Mouse (Mus musculus): ENCODE results near the gene Ufl1.
"Not testable (repeated sequence)": the region's sequence is repeated elsewhere in the genome, so short reads cannot be mapped to it uniquely, and the experiment has no call there.

The Ufl1 gene

DNA sequence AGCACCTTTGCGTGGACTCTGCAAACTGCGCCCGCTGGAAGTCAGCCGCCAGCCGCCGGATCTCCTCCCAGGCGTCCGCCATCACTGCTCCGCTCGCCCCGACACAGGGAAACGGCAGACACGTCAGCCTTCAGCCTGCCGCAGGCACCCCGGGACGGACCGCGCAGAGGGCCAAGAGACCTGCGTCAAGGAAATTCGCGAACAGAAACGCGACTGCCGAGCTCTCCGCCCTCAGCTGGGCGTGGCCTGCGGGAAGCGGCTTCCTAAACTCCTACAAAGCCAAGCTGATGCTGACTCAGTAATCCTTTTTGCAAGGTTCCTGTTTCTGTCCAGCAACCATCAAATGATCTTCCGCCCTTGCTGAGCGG lies at the start of gene Ufl1:
Ufl1 (minus strand) TSS at position 151 of the 368 bp plus-strand sequence.
- in situ Hi-C loops (cut with MboI; ENCODE audit: unreplicated experiment in 2 of 2): no loop called here

DNA sequence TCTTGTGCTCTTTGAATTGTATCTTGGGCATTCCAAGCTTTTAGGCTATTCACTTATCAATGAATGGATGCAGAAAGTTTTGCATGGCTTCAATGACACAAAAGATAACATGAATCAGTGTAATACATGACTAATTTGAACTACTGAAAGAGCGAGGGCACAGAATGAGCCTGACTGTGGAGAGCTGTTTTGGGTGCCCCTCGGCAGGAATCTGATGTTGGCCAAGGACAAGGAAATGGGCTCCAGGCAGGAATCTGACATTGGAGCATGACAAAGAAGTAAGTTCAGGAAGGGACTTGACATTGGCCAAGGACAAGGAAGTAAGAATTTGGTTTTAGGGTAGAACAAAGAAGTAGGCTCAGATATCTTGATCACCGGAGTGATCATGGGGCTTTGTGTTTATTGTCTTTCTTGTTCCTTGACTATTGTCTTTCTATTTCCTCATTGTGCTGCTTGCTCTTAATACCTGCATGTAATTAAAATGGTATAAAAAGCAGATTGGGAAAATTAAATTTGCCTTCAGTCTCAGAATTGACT lies 44.1 kb upstream of the Ufl1 start:
- in situ Hi-C loops (cut with MboI; ENCODE audit: unreplicated experiment in 2 of 2): no loop called here

DNA sequence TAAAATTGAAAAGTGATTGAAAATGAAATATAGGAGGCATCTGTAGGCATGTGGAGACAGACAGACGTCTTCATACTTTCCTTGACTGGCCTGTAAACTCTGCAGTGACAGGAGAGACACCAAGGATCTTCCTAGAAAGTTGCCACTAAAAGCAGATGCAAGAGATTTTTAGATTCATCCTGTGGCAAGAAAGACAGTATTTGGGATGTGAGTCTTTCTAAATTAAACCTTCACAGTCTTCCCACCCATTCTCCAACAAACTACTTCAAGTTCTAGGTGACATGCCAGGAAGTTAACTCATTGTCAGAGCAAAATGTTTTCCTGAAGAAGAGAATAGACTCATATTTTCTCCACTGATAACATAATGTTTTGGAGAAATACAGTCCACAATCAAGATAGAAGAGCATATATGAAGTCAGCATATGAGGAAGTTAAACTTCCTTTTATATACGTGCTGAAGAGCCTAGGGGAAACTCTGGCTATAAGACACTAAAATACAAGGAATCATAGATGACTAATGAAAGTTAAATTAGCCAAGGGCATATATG lies 41.1 kb upstream of the Ufl1 start:
- in situ Hi-C loops (cut with MboI; ENCODE audit: unreplicated experiment in 2 of 2): no loop called here

DNA sequence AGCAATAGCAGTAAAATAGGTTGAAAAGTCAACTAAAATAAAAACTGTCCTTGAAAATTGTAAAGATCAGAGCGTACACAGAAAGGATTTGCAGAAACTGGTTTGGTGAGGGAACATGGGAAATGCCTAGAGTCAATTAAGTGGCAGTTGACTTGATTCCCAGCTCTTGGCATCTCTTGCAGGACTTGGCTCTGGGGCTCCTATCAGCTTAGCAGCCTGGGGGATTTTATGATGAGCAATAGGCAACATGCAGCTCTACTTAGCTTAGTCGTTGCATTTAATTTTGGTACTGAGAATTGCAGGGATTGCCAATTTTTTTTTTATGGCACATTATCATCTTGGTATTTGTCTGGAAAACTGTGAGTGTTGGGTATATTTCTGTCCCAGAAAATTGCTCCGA lies 32.1 kb upstream of the Ufl1 start:
- in situ Hi-C loops (cut with MboI; ENCODE audit: unreplicated experiment in 2 of 2): no loop called here

DNA sequence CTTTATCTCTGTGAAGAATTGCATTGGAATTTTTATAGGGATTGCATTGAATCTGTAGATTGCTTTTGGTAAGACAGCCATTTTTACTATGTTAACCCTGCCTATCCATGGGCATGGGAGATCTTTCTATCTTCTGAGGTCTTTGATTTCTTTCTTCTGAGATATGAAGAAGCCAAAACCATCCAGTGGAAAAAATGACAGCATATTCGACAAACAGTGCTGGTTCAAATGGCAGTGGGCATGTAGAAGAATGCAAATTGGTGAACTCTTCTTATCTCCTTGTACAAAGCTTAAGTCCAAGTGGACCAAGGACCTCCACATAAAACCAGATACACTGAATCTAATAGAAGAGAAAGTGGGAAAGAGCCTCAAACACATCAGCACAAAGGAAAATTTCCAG lies 3.4 kb upstream of the Ufl1 start:
- in situ Hi-C loops (cut with MboI; ENCODE audit: unreplicated experiment in 2 of 2): not testable (repeated sequence)

DNA sequence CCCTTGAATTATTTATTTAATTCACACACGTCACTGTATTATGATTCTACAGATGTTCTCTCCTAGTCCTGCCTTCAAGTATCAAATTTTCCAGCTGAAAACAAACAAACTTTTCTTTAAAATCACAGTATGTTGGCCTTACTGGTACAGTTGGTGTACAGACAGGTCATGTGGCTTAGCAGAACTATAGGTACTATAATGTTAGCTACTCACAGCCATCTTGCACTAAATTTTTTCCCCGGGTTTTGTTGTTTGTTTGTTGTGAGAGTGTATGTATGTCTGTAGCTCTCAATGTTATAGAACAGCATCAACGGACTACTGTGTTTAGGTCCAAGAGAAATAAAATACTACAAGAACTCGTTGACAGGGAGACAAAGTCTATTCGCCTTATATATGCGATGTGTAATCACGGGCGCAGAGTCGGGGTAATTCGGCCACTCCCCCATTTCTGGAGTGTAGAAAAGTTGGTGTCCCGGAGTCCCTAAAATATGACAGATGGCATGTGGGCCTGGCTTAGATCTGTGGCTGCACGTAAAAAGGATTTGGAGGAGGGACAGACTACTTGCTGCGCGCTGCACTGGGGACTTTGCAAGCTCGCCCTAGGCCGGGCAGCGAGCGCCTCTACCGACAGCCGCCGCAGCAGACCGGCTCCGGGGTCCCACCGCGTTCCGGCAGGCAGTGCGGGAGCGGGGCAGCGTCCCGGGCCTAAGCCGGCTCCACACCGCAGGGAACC lies 517 bp downstream of the Ufl1 start:
- in situ Hi-C loops (cut with MboI; ENCODE audit: unreplicated experiment in 2 of 2): no loop called here

DNA sequence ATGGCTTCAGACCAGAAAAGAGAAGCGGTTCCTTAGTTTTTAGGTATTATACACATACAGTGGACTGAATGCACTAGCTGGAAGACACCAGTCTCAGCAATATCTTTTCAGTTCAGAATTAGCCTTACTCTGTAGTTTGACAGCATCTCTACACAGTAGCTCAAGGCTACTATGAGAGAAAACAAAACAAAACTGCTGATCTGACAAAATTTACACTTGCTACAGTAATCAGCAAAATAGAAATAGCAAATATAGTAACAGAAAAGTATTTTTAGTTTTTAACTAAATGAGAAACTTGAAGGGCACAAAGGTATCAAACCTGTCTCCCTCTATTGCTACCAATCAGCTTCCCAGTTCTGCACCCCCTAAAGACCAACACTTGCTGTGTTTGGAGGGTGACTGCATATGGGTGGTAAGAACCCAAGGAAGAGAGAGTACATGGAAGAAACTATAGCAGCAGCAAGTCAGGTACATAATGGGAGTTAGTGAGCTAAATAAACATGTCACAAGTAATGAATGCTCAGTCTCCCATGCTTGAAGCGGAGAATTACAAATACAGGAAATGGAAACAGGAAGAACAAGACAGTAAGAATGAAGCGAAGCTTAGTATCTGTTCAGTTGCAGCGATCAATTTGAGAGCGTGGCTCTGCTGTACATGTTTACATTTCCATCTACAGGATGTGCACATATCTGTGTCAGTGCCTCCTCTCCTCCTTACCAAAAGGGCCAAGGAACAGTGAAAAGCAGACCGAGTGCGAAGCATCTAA lies 8.6 kb downstream of the Ufl1 start:
- in situ Hi-C loops (cut with MboI; ENCODE audit: unreplicated experiment in 2 of 2): loop anchor here (25.0 kb wide), 3 partner anchors 361 to 1064 kb away; partner anchors contain the start of genes Manea (in 1 of the 2) and Ndufaf4 (in 1 of the 2)

DNA sequence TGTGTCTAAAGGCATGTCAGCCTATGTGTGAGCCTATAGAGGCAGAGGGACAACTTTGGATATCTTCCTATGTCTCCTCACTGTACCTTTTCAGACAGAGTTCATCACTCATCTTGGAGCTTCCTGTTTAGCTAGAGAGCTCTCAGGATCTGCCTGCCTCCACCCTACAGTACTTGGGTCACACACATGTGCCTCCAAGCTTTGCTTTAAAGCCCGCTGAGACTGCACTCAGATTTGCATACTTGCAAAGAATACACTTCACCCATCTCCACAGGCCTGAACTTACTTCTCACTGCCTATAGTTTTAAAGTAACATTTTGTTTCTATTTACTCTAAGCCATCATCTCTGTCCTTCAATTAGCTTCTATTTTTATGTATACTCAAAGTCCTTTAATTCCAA lies 9.7 kb downstream of the Ufl1 start:
- in situ Hi-C loops (cut with MboI; ENCODE audit: unreplicated experiment in 2 of 2): loop anchor here (25.0 kb wide), 3 partner anchors 360 to 1065 kb away; partner anchors contain the start of genes Manea (in 1 of the 2) and Ndufaf4 (in 1 of the 2)

DNA sequence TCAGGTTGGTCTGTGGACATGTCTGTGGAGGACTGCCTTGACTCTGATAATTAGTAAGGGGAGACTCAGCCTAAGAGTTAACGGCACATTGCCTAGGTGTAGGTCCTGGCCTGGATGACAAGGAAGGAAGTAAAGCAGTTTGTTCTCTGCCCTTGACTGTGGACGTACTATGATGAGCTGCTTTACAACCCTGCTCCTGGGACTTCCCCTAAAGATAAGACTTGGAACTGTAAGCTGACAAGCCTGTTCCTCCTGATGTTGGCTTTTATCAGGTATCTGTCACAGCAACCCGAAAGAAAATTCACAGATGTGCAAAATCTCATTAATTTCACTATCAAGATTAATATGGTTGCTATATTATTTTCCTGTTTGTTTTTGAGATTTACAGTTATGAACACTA lies 14.5 kb downstream of the Ufl1 start:
- in situ Hi-C loops (cut with MboI; ENCODE audit: unreplicated experiment in 2 of 2): loop anchor here (25.0 kb wide), 3 partner anchors 355 to 1070 kb away; partner anchors contain the start of genes Manea (in 1 of the 2) and Ndufaf4 (in 1 of the 2)

DNA sequence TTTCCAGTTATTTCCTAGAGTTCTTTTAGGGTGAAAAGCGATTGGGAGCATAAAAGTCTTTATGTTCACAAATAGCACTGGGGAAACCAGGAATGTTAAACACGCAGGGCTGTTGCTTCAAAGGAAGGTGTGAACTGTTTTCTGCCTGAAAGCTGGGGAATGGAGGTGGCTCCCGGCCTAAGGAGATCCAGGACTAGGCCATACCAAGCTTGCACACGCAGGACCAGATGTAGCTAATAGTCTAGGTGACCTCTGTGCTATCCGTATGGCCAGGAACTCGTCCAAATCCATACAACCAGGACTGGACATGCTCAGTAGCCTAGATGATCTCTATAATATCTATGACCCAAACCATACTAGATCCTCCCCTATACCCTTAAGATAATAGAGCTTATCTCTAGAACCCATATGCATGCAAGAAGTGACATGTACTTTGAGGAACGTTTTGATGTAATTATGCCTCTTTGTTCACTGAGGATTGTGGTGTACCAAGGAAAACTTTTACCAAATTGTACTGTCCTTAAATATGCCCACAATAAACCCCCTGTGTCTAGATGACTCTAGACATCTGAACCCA lies 23.7 kb downstream of the Ufl1 start:
- in situ Hi-C loops (cut with MboI; ENCODE audit: unreplicated experiment in 2 of 2): loop anchor here (25.0 kb wide), 3 partner anchors 346 to 1079 kb away; partner anchors contain the start of genes Manea (in 1 of the 2) and Ndufaf4 (in 1 of the 2)

DNA sequence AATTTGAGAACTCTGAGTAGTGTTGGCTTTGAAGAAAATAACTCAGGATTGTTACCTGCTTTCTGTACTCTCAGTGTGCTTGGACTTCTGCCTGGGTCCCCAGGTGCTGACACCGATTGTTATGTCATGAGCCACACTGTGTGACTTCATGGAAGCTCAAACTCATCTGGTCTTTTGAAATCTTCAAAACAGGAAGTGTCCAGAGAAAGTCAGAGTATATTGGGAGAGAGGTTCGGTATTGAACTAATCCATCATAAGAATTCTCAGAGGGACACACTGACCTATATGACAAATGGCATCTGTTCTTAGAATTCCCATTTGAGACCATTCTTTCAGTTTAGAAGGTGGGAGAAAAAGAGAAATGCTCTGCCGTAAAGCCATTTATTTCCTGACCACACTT lies 38.8 kb downstream of the Ufl1 start, which contains the start of gene Fhl5:
Fhl5 (minus strand) TSS at position 101 of the 400 bp plus-strand sequence.
- in situ Hi-C loops (cut with MboI; ENCODE audit: unreplicated experiment in 2 of 2): no loop called here

DNA sequence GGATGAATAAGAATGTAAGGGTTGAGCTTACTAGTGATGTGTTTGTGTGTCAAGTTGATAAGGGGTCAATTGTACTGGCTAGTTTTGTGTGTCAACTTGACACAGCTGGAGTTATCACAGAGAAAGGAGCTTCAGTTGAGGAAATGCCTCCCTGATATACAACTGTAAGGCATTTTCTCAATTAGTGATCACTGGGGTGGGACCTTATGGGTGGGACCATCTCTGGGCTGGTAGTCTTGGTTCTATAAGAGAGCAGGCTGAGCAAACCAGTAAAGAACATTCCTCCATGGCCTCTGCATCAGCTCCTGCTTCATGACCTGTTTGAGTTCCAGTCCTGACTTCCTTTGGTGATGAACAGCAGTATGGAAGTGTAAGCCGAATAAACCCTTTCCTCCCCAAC lies 46.0 kb downstream of the Ufl1 start:
- in situ Hi-C loops (cut with MboI; ENCODE audit: unreplicated experiment in 2 of 2): not testable (repeated sequence)

DNA sequence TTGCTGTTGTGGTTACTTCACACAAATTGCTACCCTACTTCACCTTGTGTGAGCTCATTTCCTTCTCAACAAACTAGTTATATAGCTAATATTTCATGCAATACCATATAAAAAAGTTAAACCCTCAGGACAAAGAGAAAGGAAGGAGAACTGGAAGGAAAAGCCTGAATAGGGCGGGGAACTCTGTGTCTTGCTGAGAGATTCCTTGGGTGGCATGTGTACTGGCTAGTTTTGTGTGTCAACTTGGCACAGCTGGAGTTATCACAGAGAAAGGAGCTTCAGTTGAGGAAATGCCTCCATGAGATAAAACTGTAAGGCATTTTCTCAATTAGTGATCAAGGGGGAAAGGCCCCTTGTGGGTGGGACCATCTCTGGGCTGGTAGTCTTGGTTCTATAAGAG lies 47.9 kb downstream of the Ufl1 start:
- in situ Hi-C loops (cut with MboI; ENCODE audit: unreplicated experiment in 2 of 2): not testable (repeated sequence)

DNA sequence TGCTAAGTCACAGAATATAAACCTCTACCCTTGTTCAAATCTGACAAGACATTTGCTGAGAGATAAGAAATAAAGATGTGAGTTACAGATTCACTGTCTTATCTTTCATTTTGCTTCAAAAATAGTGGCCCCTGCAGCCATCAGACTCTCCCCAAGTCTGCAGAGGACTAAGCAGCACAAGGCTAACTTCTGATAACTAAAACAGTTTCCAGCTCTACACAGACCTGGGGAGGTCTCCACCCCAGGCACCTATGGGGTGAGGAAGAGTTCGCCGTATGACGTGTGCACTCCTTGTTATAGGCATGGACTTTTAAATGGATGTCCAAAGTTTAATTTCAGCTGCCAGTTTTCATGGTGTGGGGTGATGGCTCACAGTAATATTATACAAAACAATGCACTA lies 49.1 kb downstream of the Ufl1 start:
- in situ Hi-C loops (cut with MboI; ENCODE audit: unreplicated experiment in 2 of 2): no loop called here

DNA sequence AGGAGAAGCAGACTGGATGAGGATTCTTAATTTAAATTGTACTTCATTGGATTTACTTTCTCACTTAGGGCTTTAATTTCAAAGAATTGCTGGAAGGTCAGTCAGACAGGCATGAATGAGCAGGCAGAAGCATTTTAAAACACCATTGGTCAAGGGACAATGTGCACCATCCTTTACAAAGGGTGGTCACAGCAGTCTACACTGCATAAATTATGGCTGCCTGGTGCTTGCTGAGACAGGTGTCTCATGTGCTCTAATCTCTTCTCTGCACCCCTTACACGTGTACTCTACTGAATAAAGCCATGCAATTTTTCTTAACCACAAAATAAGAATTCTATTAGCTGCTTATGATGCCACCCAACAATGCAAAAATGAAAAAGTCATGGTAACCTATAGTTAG lies 54.1 kb downstream of the Ufl1 start:
- in situ Hi-C loops (cut with MboI; ENCODE audit: unreplicated experiment in 2 of 2): no loop called here

DNA sequence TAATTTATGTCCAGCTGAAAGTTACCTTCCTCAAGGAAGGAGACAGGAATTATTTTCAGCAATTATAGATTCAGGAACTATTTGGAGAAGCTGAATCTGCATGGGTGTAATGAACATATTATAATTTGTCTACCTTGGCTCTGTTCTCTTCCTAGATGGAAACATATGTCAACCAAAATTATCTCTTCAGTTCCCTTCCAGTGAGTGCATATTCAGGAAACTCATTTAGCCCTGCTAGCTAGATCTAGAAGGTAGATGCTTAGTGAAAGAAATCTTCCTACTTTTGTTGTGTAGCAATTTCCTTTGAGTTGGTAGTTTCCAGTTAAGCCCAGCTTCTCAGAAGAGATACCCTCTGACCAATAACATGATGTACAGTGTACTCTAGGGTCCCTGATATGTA lies 59.7 kb downstream of the Ufl1 start:
- in situ Hi-C loops (cut with MboI; ENCODE audit: unreplicated experiment in 2 of 2): no loop called here

DNA sequence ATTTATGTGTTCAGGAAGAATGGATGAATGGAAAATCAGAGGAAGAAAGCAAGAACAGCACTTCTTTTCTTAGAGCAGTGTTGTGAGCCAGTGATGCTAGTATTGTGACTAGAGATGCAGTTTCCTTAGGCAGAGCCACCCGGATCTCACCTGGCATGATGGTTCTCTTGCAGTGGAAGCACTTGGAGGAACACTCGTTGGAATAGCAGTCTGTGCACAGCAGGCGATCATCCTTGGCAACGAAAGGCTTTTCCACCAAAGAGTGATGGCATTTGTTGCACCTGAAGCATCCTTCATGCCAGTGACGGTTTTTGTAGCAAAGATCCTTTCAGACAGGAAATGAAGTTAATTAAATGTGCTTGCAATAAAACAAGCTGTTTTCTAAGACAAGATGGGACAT lies 68.2 kb downstream of the Ufl1 start:
- in situ Hi-C loops (cut with MboI; ENCODE audit: unreplicated experiment in 2 of 2): no loop called here

DNA sequence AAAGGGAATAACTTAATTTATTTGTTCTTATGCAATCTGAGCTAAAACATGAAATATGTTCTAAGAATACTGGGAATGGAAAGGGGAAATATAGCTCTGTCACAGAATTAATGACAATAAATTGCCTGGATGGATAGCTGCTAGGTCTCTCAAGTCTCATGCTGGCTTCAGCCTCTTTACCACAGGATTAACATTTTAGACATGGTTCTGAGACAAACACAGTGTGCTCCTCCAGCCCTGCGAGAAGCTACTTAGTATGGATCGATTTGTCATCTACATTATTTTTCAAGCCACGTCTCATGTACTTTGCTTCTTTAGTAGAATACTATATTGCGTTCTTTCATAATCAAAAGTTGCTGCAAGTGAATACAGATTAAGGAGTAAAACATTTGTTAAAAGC lies 75.5 kb downstream of the Ufl1 start:
- in situ Hi-C loops (cut with MboI; ENCODE audit: unreplicated experiment in 2 of 2): no loop called here
